In the genomic region with DNA sequence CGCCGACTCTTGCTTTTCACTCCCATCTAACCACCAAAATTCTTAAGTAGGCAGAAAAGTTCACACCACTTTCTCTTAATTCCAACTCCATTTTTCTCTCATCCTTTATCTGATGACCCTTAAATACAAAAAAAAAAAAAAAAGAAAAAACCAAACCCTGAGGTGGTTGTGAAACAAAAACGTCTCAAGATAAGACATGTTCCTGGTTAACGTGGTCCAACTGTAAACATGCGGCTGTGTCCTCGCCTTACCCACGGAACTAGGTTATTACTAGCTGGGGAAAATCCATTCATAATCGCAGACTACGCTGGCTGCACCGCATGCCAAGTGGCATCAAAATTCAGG, we compare ENCODE assay signal across 8 mouse cellular contexts. TPM values are rescaled to one million over a fixed set of nuclear protein-coding genes. Genes with fewer than 3 reads are reported as not detected.
DNase-seq lines count a peak whose midpoint lies in the region; ATAC-seq lines count a peak whose summit lies in the region.

No protein-coding gene starts in this region.

- H3K36me3 ChIP-seq in heart, embryonic 15.5 days, result peaks cover 19% of the 10 kb centered on the region
- H3K36me3 ChIP-seq in hindbrain, embryonic 13.5 days, result peaks cover 32% of the 10 kb centered on the region
- H3K36me3 ChIP-seq in midbrain, embryonic 12.5 days, result peaks cover 32% of the 10 kb centered on the region

- DNase-seq in heart, postnatal 4 days, result no peak
- peak; percentile 8 for DNase-seq in adipocyte (ENCODE audit: low spot score)
- no peak for DNase-seq in cerebellum, postnatal 36 days
- DNase-seq in gastrocnemius, postnatal 25 days, result no peak

- no peaks in the 10 kb centered on the region for H3K27me3 ChIP-seq in heart, embryonic 15.5 days
- H3K27me3 ChIP-seq in hindbrain, embryonic 13.5 days, result no peaks in the 10 kb centered on the region
- H3K27me3 ChIP-seq in midbrain, embryonic 12.5 days, result no peaks in the 10 kb centered on the region

- H3K4me2 ChIP-seq in heart, embryonic 15.5 days, result peak overlapping the region; percentile 78
- peak overlapping the region; percentile 84 for H3K4me2 ChIP-seq in hindbrain, embryonic 13.5 days
- H3K4me2 ChIP-seq in midbrain, embryonic 12.5 days (replicated peaks), result peak overlapping the region; percentile 64

- peak overlapping the region; percentile 90 for H3K27ac ChIP-seq in heart, embryonic 15.5 days
- peak overlapping the region; percentile 93 for H3K27ac ChIP-seq in hindbrain, embryonic 13.5 days
- no peak overlapping the region for H3K27ac ChIP-seq in midbrain, embryonic 12.5 days (replicated peaks)

- H3K4me1 ChIP-seq in heart, embryonic 15.5 days (replicated peaks), result peaks cover 11% of the 10 kb centered on the region
- H3K4me1 ChIP-seq in hindbrain, embryonic 13.5 days (replicated peaks), result peaks cover 14% of the 10 kb centered on the region
- H3K4me1 ChIP-seq in midbrain, embryonic 12.5 days, result peaks cover 10% of the 10 kb centered on the region

- H3K9ac ChIP-seq in heart, embryonic 15.5 days, result peak overlapping the region; percentile 91
- H3K9ac ChIP-seq in hindbrain, embryonic 13.5 days, result peak overlapping the region; percentile 97
- peak overlapping the region; percentile 81 for H3K9ac ChIP-seq in midbrain, embryonic 12.5 days (replicated peaks)

- WGBS in heart, embryonic 15.5 days, result 13% methylated on average over 10 of the region's 10 CpGs
- WGBS in hindbrain, embryonic 13.5 days, result 19% methylated on average over 10 of the region's 10 CpGs
- WGBS in midbrain, embryonic 12.5 days, result 17% methylated on average over 10 of the region's 10 CpGs

- ATAC-seq in heart, embryonic 15.5 days (replicated peaks; ENCODE audit: insufficient number of reproducible peaks, insufficient read depth, low FRiP score, low read depth), result no peak
- no peak for ATAC-seq in hindbrain, embryonic 13.5 days (ENCODE audit: low FRiP score)
- no peak for ATAC-seq in midbrain, embryonic 12.5 days (ENCODE audit: low FRiP score, low read depth)
- no peak for ATAC-seq in megakaryocyte-erythroid progenitor cell, adult 5-6 weeks (replicated peaks; ENCODE audit: low FRiP score, low TSS enrichment, poor library complexity, severe bottlenecking)

- H3K9me3 ChIP-seq in heart, embryonic 15.5 days (replicated peaks), result no peaks in the 10 kb centered on the region
- H3K9me3 ChIP-seq in hindbrain, embryonic 13.5 days, result no peaks in the 10 kb centered on the region
- H3K9me3 ChIP-seq in midbrain, embryonic 12.5 days, result no peaks in the 10 kb centered on the region

- H3K4me3 ChIP-seq in heart, embryonic 15.5 days, result peak overlapping the region; percentile 99
- H3K4me3 ChIP-seq in hindbrain, embryonic 13.5 days, result peak overlapping the region; percentile 97
- H3K4me3 ChIP-seq in midbrain, embryonic 12.5 days, result peak overlapping the region; percentile 69

RNA-seq across cellular contexts. Expression of gene Metap2, which starts 8.3 kb away (rescaled TPM):
- polyA plus RNA-seq in heart, embryonic 15.5 days (2015; fragmentation: Nextera tagmentation; extraction: Ambion mirVana), result 143 and 156 TPM in 2 replicates
- 100 to 1,000 TPM; 179 to 184 TPM for total RNA-seq in heart, postnatal 4 days (2021)
- polyA plus RNA-seq in hindbrain, embryonic 13.5 days (2015; fragmentation: Nextera tagmentation; extraction: Ambion mirVana), result 182 and 184 TPM in 2 replicates
- 193 and 205 TPM in 2 replicates for polyA plus RNA-seq in midbrain, embryonic 12.5 days (2016; fragmentation: Nextera tagmentation; extraction: Ambion mirVana)
- total RNA-seq in megakaryocyte-erythroid progenitor cell, adult 5-6 weeks (2014; fragmentation: Nextera tagmentation), result 458 and 509 TPM in 2 replicates
- 577 and 616 TPM in 2 replicates for total RNA-seq in megakaryocyte-erythroid progenitor cell, adult 5-6 weeks (2017)
- total RNA-seq in gastrocnemius, postnatal 25 days (2021), result 100 to 1,000 TPM; 156 to 160 TPM

RNA-seq across cellular contexts. Expression of gene Usp44, which starts 57.2 kb away (rescaled TPM):
- 0.08 and 0.44 TPM in 2 replicates for polyA plus RNA-seq in heart, embryonic 15.5 days (2015; fragmentation: Nextera tagmentation; extraction: Ambion mirVana)
- total RNA-seq in heart, postnatal 4 days (2021), result under 1 TPM in 1 of 2 experiments, not detected in 1; 0.11 TPM
- polyA plus RNA-seq in hindbrain, embryonic 13.5 days (2015; fragmentation: Nextera tagmentation; extraction: Ambion mirVana), result 0.68 and 0.91 TPM in 2 replicates
- polyA plus RNA-seq in midbrain, embryonic 12.5 days (2016; fragmentation: Nextera tagmentation; extraction: Ambion mirVana), result 12.1 and 13.0 TPM in 2 replicates
- total RNA-seq in megakaryocyte-erythroid progenitor cell, adult 5-6 weeks (2014; fragmentation: Nextera tagmentation), result not detected in 2 replicates
- total RNA-seq in megakaryocyte-erythroid progenitor cell, adult 5-6 weeks (2017), result 0.65 TPM in 1 of 2 replicates, not detected in the other
- total RNA-seq in gastrocnemius, postnatal 25 days (2021), result under 1 TPM; 0.46 to 0.49 TPM
